23 mouse cellular contexts compared by ENCODE assay signal in genomic region chr4:154325410-154325809, GRCm38 (mm10). TPM values are rescaled to one million over a fixed set of nuclear protein-coding genes. Genes with fewer than 3 reads are reported as not detected.
"Had no signal": no experiment of that assay in that cellular context is flagged by ENCODE, and none has a peak within 500 bp of the region (broad histone marks: within the 10 kb centered on the region; RNA-seq: fewer than 3 reads in every experiment).

No protein-coding gene starts in this region.

- H3K4me1 ChIP-seq: lung, embryonic 15.5 days; megakaryocyte, embryonic 14.5 days had no signal

- H3K36me3 ChIP-seq: liver, embryonic 13.5 days; lung, embryonic 15.5 days; midbrain, embryonic 12.5 days had no signal

- H3K27ac ChIP-seq: kidney, postnatal 0 days; limb, embryonic 12.5 days; liver, embryonic 13.5 days; lung, embryonic 15.5 days; macrophage; midbrain, embryonic 12.5 days had no signal

- H3K27me3 ChIP-seq: limb, embryonic 12.5 days; liver, embryonic 13.5 days had no signal

- H3K9me3 ChIP-seq: limb, embryonic 12.5 days; liver, embryonic 13.5 days; lung, embryonic 15.5 days; megakaryocyte, embryonic 14.5 days; midbrain, embryonic 12.5 days had no signal

- H3K4me2 ChIP-seq: limb, embryonic 12.5 days; liver, embryonic 13.5 days; lung, embryonic 15.5 days; midbrain, embryonic 12.5 days had no signal

- H3K4me3 ChIP-seq: limb, embryonic 12.5 days; liver, embryonic 13.5 days; lung, embryonic 15.5 days; megakaryocyte, embryonic 14.5 days; midbrain, embryonic 12.5 days had no signal

- H3K9ac ChIP-seq: limb, embryonic 12.5 days; liver, embryonic 13.5 days; liver, postnatal 0 days; lung, embryonic 15.5 days; midbrain, embryonic 12.5 days had no signal

- ATAC-seq: liver, postnatal 0 days; midbrain, embryonic 16.5 days had no signal

- DNase-seq: kidney, postnatal 36 days; layer of hippocampus, adult 9-11 months; layer of hippocampus, postnatal 36 days; liver; liver, embryonic 13.5 days; liver, postnatal 0 days; lung, postnatal 14 days; right cerebral cortex, adult 18-20 months; right cerebral cortex, postnatal 25 days; thymus, adult 18-20 months; thymus, postnatal 36 days had no signal

RNA-seq across cellular contexts. Expression of gene B230104I21Rik, which starts 10.5 kb away (rescaled TPM):
- total RNA-seq: left cerebral cortex, adult 8-10 months; left cerebral cortex, postnatal 25 days had no signal
- polyA plus RNA-seq: kidney, postnatal 0 days; liver, embryonic 13.5 days; liver, postnatal 0 days; lung, embryonic 15.5 days; macrophage; midbrain, embryonic 12.5 days; midbrain, embryonic 16.5 days; neural tube, embryonic 14.5 days; small intestine, adult 2 months; stomach, embryonic 16.5 days had no signal

RNA-seq across cellular contexts. Expression of gene Arhgef16, which starts 23.9 kb away (rescaled TPM):
- polyA plus RNA-seq: macrophage had no signal
